Mouse (Mus musculus): ENCODE measurements around the gene Hadhb.

- TF ChIP-seq CTCF (IDR thresholded peaks at IDR 0.05; ENCODE audit: low read depth) (no peak), EP300 (IDR thresholded peaks at IDR 0.05; ENCODE audit: low read depth) (no peak)
Observed at GRCm38 (mm10) chr5:30132173-30132572, 22.9 kb upstream of the Hadhb start.

All from liver, embryonic 14.5 days (tissue).